Mouse (Mus musculus) embryonic fibroblast, embryonic 13.5 days (primary cell): Measurements from ENCODE around the gene Cyb5d2.

Experiments used
- CTCF ChIP-seq: IDR thresholded peaks from 2 replicates; pipeline ENCODE4 v1.5.1; 2011; ENCODE audit warnings: mild to moderate bottlenecking, control low read depth, low read length, moderate library complexity, borderline replicate concordance; ENCODE audit not compliant: insufficient read depth
- POLR2A ChIP-seq: IDR thresholded peaks from 2 replicates; pipeline ENCODE4 v1.6.1; 2011; ENCODE audit warnings: low read depth, mild to moderate bottlenecking, control low read depth, low read length, moderate library complexity

DNA sequence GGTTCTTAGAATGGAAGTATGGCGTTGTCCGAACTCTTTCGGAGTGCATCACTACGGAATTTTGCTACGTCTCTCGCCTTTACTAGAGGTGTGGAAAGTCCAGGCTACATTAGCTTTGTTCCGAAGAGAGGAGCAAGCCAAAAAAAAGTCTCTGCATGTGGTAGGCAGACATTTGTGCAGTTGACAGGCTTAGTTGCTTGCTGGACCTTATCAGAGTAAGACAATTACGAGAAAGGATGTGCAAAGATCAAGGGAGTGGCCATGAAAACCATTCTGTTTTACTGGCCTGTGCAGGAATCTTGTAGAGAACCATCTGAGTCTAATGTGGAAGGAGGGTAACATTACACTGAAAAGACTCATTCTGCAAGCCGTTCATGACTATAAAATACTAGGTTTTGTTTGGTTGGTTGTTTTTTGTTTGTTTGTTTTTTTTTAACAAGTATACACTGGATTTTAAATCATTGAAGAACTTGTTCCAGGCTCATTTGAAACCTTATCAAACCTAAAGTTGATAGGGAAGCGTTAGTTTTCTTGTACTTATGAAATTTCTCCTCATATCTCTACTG is 914 bp upstream of the Cyb5d2 start:
- TF ChIP-seq CTCF (no peak), POLR2A (no peak)
